Mouse (Mus musculus): ENCODE results near the gene Stambpl1.
"Not testable (repeated sequence)": the region's sequence is repeated elsewhere in the genome, so short reads cannot be mapped to it uniquely, and the experiment has no call there.

Stambpl1 gene

DNA sequence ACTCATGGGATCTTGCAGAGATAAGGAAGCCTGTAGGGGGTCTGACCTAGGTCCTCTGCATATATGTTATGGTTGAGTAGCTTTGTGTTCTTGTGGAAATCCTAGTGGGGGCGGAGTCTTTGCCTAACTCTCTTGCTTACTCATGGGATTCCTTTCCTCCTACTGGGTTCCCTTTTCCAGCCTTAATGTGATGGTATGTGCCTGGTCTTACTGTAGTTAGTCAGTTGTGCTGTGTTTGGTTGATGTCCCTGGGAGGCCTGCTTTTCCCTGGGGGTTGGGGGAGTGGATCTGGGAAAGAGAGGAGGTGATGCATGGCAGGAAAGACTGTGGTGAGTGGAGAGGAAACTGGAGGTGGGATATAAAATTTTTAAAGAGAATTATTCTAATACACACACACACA, 6.0 kb downstream of the Stambpl1 start:
- DNase-seq (ENCODE audit: low read depth, low spot score) = no peak

DNA sequence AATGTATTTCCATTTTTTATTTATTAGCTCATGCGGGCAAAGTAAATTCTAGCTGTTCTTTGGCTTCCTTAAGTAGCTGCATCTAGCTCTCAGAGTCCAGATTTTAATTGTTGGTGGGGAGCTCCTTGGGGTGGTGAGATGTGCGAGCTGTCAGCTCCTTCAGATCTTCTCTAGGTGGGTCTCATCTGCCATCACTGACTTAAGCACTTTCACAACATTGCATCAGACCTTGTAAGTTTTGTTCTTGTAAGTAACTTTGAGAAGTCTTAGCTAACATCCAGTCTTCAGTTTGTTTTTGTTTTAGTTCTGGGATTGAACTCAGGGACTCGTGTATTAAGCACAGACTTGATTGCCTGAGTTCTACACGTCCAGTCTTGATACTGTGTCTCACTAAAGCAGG, 6.9 kb downstream of the Stambpl1 start:
- no peak for DNase-seq (ENCODE audit: low read depth, low spot score)

DNA sequence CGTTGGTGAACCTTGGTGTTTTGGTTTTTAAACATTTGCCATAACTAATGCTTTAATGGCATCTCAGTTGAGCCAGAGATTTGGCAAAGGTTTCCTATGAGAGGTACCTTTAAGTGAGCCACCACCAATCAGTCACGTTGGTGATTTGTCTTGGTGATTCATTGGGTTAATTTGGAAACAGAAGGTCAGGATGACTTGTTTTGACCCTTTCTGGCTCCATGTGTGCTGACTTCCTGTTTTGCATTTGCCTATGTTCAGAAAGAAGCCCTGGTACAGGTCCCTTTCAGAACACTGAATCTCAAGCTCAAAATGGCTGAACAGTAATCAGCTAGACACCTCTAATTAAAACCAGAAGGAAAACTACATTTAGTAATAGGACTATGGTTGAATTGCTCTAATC, 7.5 kb downstream of the Stambpl1 start:
- DNase-seq (ENCODE audit: low read depth, low spot score) = no peak

DNA sequence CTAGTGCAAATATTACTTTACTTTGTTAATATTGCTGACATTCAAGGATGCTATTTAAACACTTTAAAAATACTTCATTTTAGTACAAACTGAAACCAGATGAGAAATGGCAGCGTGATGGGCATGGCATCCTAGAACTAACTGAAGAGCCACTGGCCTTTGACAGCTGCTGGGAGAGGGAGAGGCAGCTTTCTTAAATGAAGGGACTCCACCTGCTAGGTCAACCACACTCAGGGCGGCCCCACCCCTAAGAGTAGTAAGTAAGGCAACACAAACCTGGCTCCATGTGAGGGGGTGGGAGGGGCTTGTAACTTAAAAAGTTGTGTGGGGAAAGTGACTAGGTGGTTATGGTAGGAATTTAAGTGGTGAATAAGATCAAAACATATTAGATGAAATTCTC, 10.6 kb downstream of the Stambpl1 start:
- DNase-seq (ENCODE audit: low read depth, low spot score) = no peak

DNA sequence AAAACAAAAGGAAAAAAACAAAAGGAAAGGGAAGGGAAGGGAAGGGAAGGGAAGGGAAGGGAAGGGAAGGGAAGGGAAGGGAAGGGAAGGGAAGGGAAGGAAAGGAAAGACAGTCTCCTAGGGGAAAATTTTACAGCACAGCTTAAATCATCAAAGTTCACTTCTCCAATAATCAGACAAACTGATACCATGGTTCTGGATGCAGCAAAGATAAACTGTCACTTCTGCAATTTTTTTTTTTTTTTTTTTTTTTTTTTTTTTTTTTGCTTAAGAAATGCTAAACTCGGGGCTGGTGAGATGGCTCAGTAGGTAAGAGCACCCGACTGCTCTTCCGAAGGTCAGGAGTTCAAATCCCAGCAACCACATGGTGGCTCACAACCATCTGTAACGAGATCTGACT, 14.1 kb downstream of the Stambpl1 start:
- not testable (repeated sequence) for DNase-seq (ENCODE audit: low read depth, low spot score)

DNA sequence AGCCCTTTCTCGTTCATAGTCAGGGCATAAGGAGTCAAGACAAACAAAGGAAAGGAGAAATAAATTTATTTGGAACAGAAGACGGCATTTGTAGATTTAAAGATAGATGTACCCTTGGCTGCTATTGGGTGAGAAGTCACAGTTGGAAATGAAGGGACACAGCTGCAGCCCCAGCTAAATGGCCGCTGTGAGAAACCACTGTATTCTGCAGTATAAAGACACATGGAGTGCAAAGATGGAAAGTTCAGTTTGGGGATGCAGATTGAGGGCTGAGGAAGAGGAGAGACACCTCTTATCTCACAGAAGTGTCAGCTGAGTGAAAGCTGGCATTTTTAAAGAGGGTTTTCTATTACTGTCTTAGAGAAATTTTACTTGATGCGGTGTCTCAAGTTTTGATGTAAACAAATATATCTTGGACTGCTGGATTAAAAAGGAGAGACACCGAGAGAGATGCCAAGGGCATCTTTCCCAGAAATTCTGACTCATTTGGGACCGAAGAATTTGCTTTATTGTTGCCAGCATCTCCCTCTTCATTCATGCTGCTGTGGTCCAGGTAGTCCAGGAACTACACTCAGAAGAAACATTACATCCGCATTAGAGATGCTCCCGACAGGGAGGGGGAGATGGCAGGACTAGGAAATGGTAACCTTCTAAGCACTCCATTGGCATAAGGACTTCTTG, 14.9 kb downstream of the Stambpl1 start:
- no peak for DNase-seq (ENCODE audit: low read depth, low spot score)

GRCm38 (mm10) chr19:34209031-34209430, 17.0 kb downstream of the Stambpl1 start:
- no peak for DNase-seq (ENCODE audit: low read depth, low spot score)

DNA sequence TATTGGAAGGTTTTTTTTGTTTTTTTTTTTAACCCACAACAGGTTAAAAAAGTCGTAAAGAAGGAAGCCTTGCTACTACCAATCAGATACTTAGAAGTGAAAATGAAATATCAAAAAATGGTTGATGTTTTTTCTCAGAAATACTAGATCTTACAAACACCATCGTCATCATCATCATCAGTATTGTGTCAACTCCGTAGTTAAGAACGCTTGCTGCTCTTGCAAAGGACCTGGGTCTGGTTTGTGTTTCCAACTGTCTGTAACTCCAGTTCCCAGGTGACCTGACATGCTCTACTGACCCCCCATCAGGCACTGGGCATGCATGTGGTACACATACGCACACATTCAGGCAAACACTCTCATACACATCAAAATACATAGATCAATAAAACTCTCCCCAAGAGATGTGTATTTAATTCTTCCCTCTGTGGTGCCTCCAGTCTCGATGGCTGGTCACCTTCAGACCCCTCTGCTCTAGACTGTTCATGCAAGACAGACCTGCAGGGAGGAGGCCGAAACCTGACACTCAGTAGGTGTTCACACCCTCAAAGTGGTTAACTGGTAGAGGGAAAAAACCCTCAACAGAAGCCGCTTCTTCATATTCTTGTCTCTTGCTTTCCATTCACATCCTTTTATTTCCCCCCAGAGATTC, 18.0 kb downstream of the Stambpl1 start:
- no peak for DNase-seq (ENCODE audit: low read depth, low spot score)

DNA sequence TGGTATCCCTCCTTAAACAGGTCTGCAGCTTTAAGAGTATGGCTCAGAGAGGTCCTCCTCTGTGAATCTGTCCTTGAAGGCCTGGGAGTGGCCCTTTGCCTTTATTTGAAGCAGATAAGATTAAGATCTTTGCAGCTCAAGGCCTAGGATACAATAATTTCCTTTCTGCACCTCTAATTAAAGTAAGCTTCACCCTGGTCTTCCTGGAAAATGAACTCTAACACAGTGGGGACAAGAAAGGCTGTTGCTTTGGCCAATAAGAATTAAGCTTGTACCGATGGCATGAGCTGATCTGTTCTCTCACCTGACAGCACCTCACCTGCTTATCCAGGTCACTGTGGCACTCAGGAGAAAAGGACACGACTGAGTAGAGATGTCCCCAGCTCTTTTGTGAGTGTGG, 18.8 kb downstream of the Stambpl1 start:
- no peak for DNase-seq (ENCODE audit: low read depth, low spot score)

GRCm38 (mm10) chr19:34212489-34213250, 20.6 kb downstream of the Stambpl1 start:
- no peak for DNase-seq (ENCODE audit: low read depth, low spot score)

DNA sequence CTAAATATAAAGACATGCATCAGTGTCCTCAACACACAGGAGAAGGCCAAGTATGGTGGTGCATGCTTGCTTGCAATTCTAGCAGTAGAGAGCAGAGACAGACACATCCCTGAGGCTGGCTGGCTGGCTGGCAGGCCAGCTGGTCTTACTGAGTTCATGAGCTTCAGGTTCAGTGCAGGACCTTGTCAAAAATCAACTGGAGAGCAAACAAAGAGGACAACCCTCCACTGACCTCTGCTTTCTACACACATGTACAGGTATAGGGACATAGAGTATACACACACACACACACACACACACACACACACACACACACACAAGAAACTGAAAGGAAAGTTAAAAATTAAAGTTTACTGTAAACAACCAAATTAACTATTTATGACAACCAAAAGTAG, 21.2 kb downstream of the Stambpl1 start:
- DNase-seq (ENCODE audit: low read depth, low spot score) = no peak

- DNase-seq (ENCODE audit: low read depth, low spot score) = no peak
Measured at GRCm38 (mm10) chr19:34214136-34214535, 22.1 kb downstream of the Stambpl1 start.

- no peak for DNase-seq (ENCODE audit: low read depth, low spot score)
Measured at GRCm38 (mm10) chr19:34216956-34217355, 24.9 kb downstream of the Stambpl1 start.

DNA sequence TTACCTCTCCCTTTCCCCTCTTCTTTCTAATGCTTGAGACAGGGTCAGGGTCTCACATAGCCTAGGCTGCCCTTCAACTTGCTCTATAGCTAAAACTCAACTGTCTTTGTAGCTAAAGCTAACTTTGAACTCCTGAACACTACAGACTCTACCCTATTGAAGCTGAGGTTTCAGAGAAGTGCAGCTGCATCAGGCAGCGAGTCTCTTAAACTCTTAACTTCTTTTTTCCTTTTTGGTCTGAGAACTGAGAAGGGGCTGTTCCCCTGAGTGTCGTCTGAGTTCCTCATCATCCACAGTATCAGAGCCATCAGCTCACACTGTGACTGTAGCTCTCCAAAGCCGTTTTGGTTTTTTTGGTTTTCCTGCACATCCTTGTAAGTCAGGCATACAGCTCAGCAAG, 25.7 kb downstream of the Stambpl1 start:
- no peak for DNase-seq (ENCODE audit: low read depth, low spot score)

DNA sequence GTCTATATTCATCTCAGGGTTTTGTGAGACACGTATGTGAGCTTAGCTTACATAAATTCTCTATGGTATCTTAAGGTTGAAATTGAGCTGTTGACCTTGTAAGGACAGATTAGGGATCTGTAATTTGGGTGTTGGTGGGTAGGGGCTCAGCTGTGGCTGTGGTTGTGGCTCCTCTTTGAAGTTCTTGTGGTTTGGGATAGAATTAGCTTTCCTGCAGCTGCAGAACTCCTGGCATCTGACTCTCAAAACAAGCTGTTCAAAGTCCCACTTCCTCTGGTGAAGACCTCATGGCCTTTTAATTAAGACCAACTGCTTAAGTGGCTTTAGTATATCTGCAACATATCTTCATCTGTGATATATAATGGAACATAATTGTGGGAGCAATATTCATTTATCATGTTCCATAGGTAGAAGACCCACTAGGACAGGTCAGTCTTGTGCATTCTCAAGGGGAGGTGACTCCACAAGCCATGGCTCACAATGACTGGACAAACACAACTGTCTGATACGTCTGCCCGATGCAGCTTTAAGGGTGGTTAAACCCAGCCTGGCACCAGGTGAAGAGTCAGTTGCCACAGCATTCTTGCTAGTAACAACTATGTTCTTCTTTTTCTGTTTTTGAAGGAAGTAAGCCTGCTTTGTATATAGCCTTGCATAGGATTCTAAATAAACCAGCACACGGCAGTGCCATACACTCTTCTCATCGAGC, 27.4 kb downstream of the Stambpl1 start:
- no peak for DNase-seq (ENCODE audit: low read depth, low spot score)

GRCm38 (mm10) chr19:34220732-34221380, 28.8 kb downstream of the Stambpl1 start:
- no peak for DNase-seq (ENCODE audit: low read depth, low spot score)

DNA sequence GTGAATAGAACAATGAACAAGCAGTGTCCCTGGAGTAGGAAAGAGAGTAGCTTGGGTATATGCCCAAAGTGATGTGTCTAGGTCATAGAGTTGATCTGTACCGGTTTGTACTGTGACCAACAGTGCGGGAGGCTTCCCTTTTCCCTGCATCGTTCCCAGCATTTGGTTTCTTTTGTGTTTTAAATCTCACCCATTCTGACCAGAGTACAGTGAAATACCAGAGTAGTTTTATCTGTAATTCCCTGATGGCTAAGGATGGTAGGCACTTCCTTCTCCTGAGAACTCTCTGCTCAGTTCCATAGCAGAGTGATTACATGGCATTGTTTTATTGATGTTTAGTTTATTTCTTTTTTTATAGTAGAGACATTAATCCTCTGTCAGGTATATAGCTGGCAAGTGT, 30.8 kb downstream of the Stambpl1 start:
- no peak for DNase-seq (ENCODE audit: low read depth, low spot score)

DNA sequence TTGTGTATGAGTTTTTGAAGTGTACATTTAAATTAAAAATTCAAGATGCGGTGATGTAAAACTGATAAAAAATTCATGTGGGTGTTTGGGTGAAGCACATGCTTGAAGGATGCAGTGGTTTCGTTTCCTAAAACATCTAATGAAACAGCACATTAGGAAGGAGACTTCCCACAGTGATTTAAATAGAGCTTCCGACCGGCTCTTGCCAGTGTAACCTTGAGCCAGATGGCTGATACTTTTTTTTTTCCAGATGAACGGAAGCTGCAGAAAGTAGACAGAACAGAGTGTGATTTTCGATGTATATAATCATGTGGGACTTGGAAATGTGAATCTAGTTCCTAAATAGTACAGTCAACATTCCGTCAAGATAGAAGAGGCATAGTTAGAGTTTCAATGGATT, 39.6 kb downstream of the Stambpl1 start:
- DNase-seq (ENCODE audit: low read depth, low spot score) = no peak

GRCm38 (mm10) chr19:34232326-34232725, 40.3 kb downstream of the Stambpl1 start:
- no peak for DNase-seq (ENCODE audit: low read depth, low spot score)

GRCm38 (mm10) chr19:34233944-34234343, 41.9 kb downstream of the Stambpl1 start:
- DNase-seq (ENCODE audit: low read depth, low spot score) = no peak

GRCm38 (mm10) chr19:34236049-34236448, 44.0 kb downstream of the Stambpl1 start:
- no peak for DNase-seq (ENCODE audit: low read depth, low spot score)

DNA sequence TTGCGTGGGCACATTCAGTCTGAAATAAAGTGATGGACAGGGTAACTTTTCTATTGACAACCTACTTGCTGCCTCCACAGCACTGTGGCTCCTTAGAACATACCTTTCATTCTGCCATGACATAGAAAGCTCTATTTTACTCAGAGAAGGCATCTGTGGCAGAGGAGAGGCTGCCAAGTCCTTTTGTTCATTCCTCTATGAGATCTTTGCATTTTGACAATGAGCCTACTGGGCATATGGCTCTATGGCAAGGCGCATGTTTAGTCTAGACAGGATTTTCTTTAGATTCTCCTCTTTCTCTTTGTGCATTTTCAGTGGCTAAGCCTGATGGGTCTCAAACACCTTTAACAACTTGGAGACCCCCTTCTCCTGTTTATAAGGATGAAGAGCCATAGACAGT, 45.7 kb downstream of the Stambpl1 start:
- no peak for DNase-seq (ENCODE audit: low read depth, low spot score)

Measured in forelimb bud, embryonic 11.5 days (tissue).